Mouse (Mus musculus) G1E (cell line): ENCODE results near the gene Tbxas1.

Experiments used
- CTCF ChIP-seq: IDR thresholded peaks from 2 replicates; pipeline ENCODE4 v1.5.1; 2012; ENCODE audit warnings: low read depth, low read length, inconsistent platforms, mixed read lengths
- GATA1 ChIP-seq: IDR thresholded peaks from 2 replicates; pipeline ENCODE4 v1.6.1; 2012; ENCODE audit warnings: borderline replicate concordance, low read length, inconsistent platforms, mixed read lengths
- POLR2AphosphoS5 ChIP-seq: IDR thresholded peaks from 2 replicates; pipeline ENCODE4 v1.6.1; 2012; ENCODE audit warnings: low read depth, low read length, inconsistent platforms; ENCODE audit not compliant: insufficient replicate concordance
- TAL1 ChIP-seq: conservative IDR thresholded peaks from 2 replicates; pipeline ENCODE4 v1.6.1; 2012; ENCODE audit warnings: low read depth, low read length, inconsistent platforms, mixed read lengths

GRCm38 (mm10) chr6:38925719-38926118 is 50.5 kb downstream of the Tbxas1 start:
- peak; percentile 29; the same call in 1 of the 2 replicates for TF ChIP-seq CTCF
- TF ChIP-seq POLR2AphosphoS5 = no peak
- no peak for TF ChIP-seq GATA1
- TF ChIP-seq TAL1 = no peak
